Mouse (Mus musculus): ENCODE results near the gene Cypt15. TPM values are rescaled to one million over a fixed set of nuclear protein-coding genes. Genes with fewer than 3 reads are reported as not detected.

Gene Cypt15
- polyA plus RNA-seq (2017; shearing (Covaris generic)), result not detected

GRCm38 (mm10) chrX:39345967-39346366 lies at the start of gene Cypt15:
Gene Cypt15, plus strand, starts transcription at chrX:39346267.

